Mouse (Mus musculus): ENCODE measurements around the gene Lenep. TPM values are rescaled to one million over a fixed set of nuclear protein-coding genes. Genes with fewer than 3 reads are reported as not detected.

Lenep gene
- polyA plus RNA-seq, 2 experiments = 2.4 TPM; not detected in 1

DNA sequence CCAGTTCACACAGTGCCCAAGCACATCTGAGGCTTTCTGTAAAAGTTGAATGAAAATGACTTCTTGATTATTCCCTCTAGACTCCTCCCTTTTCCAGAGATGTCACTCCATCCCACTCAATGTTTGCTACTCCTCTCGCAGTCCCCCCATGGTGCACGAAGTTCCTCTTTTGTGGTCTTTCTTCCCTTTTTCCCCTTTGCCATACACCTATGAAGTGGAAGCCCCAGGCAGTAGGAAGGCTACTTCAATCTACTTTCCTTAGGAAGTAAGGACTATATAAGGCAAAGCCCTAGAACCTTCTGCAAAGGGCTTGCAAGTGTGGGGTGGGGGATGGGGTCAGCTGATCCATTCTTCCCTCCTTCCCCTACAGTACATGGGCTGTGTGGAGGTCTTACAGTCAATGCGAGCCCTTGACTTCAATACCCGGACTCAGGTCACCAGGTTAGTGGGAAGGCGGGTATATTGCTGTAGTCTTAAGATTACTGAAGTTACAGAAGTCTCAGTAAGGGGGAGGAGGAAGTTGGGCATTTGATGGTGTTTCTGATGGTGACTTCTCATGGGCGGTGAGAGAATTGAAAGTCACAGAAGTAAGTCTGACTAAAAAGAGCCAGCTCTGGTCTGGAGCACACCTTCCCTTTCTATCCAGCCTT, 20.1 kb upstream of the Lenep start:
- WGBS = 75% methylated on average over 6 of the region's 6 CpGs
- Histone ChIP-seq H3K4me2 (replicated peaks; ENCODE audit: low read depth, low read length, severe bottlenecking) (peak overlapping the region; percentile 66), H3K4me1 (ENCODE audit: control insufficient read depth, insufficient read depth, low read length) (peaks cover 27% of the 10 kb centered on the region), H3K27ac (replicated peaks; ENCODE audit: low read depth, low read length) (peak overlapping the region; percentile 80), H3K9ac (ENCODE audit: low read depth, low read length, severe bottlenecking) (peak overlapping the region; percentile 65; the same call in 1 of the 2 replicates), H3K4me3 (replicated peaks; ENCODE audit: low read length) (peak overlapping the region; percentile 61), H3K27me3 (ENCODE audit: control insufficient read depth, insufficient read depth, low read length) (no peaks in the 10 kb centered on the region), H3K9me3 (ENCODE audit: control insufficient read depth, low read length) (no peaks in the 10 kb centered on the region), H3K36me3 (ENCODE audit: control insufficient read depth, insufficient read depth, low read length) (peaks cover 47% of the 10 kb centered on the region)
- no peak for DNase-seq (ENCODE audit: low spot score)
- no peak for TF ChIP-seq POLR2A (IDR thresholded peaks at IDR 0.05; ENCODE audit: borderline replicate concordance, extremely low read depth, insufficient read depth, insufficient read length)
- ATAC-seq (ENCODE audit: low FRiP score, low read depth) = no peak

DNA sequence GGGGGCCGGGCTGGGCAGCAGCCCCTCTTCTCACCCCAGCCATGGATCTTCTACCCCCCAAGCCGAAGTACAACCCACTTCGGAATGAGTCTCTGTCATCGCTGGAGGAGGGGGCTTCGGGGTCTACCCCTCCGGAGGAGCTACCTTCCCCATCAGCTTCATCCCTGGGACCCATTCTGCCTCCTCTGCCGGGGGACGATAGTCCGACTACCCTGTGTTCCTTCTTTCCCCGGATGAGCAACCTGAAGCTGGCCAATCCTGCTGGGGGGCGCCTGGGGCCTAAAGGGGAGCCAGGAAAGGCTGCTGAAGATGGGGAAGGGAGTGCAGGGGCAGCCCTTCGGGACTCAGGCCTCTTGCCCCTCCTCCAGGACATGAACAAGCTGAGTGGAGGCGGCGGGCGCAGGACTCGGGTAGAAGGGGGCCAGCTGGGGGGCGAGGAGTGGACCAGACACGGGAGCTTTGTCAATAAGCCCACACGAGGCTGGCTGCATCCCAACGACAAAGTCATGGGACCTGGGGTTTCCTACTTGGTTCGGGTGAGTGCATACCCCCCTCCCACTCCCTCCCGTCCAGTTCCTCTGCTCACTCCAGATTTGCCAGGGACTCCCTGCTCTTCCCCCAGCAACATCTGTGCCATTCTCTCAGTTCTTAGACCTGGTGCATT, 19.3 kb upstream of the Lenep start:
- Histone ChIP-seq H3K4me3 (replicated peaks; ENCODE audit: low read length) (peak overlapping the region; percentile 61), H3K27me3 (ENCODE audit: control insufficient read depth, insufficient read depth, low read length) (no peaks in the 10 kb centered on the region), H3K36me3 (ENCODE audit: control insufficient read depth, insufficient read depth, low read length) (peaks cover 40% of the 10 kb centered on the region), H3K9me3 (ENCODE audit: control insufficient read depth, low read length) (no peaks in the 10 kb centered on the region), H3K27ac (replicated peaks; ENCODE audit: low read depth, low read length) (peak overlapping the region; percentile 80), H3K4me1 (ENCODE audit: control insufficient read depth, insufficient read depth, low read length) (peaks cover 28% of the 10 kb centered on the region), H3K9ac (ENCODE audit: low read depth, low read length, severe bottlenecking) (peak overlapping the region; percentile 65), H3K4me2 (replicated peaks; ENCODE audit: low read depth, low read length, severe bottlenecking) (peak overlapping the region; percentile 66)
- no peak for TF ChIP-seq POLR2A (IDR thresholded peaks at IDR 0.05; ENCODE audit: borderline replicate concordance, extremely low read depth, insufficient read depth, insufficient read length)
- WGBS = 5% methylated on average over 21 of the region's 22 CpGs
- DNase-seq (ENCODE audit: low spot score) = peak; percentile 60
- ATAC-seq (ENCODE audit: low FRiP score, low read depth) = no peak

DNA sequence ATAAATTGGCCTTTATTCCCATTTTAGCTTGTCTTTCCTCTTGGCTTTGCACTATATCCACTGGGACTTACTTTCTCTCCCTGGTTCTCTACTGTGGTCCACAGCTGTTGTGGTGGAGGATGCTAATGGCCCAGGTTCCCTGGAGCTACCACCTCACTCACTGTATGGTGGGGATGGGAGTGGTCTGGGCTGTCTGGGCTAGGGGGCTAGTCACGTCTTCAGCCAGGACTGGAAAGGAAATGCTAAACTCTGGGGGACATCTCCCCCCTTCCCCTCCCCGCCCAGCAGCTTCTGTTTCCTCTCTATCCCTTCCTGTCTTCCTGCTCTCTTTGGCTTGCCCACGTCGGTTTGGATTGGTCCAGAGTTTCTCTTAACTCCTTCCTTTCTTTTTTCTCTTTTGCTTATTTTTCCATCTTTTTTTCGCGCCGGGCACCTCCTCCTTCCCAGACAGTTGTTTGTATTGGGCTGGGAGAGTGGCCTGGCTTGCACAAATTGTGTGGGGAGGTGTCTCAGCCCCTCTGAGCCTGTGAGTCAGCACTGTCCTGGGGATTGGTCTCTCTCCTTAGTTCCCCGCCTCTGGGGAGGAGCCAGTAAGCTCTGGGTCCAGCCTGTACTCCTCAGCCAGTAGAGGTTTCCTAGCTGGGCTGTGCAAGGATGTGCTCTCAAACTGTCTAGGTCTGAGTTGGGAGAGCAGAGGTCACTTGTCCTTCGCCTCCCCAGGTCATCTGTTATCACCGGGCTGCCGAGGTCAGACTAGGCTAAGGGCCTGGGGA, 18.6 kb upstream of the Lenep start:
- H3K9me3 ChIP-seq (ENCODE audit: control insufficient read depth, low read length) = no peaks in the 10 kb centered on the region
- H3K27ac ChIP-seq (replicated peaks; ENCODE audit: low read depth, low read length) = peak overlapping the region; percentile 80
- 2% methylated on average over 11 of the region's 11 CpGs for WGBS
- H3K9ac ChIP-seq (ENCODE audit: low read depth, low read length, severe bottlenecking) = peak overlapping the region; percentile 65
- DNase-seq (ENCODE audit: low spot score) = peak; percentile 86
- H3K36me3 ChIP-seq (ENCODE audit: control insufficient read depth, insufficient read depth, low read length) = peaks cover 36% of the 10 kb centered on the region
- peaks cover 31% of the 10 kb centered on the region for H3K4me1 ChIP-seq (ENCODE audit: control insufficient read depth, insufficient read depth, low read length)
- no peak for TF ChIP-seq POLR2A (IDR thresholded peaks at IDR 0.05; ENCODE audit: borderline replicate concordance, extremely low read depth, insufficient read depth, insufficient read length)
- H3K4me2 ChIP-seq (replicated peaks; ENCODE audit: low read depth, low read length, severe bottlenecking) = peak overlapping the region; percentile 66
- H3K27me3 ChIP-seq (ENCODE audit: control insufficient read depth, insufficient read depth, low read length) = no peaks in the 10 kb centered on the region
- ATAC-seq (ENCODE audit: low FRiP score, low read depth) = peak; percentile 32
- peak overlapping the region; percentile 61 for H3K4me3 ChIP-seq (replicated peaks; ENCODE audit: low read length)

DNA sequence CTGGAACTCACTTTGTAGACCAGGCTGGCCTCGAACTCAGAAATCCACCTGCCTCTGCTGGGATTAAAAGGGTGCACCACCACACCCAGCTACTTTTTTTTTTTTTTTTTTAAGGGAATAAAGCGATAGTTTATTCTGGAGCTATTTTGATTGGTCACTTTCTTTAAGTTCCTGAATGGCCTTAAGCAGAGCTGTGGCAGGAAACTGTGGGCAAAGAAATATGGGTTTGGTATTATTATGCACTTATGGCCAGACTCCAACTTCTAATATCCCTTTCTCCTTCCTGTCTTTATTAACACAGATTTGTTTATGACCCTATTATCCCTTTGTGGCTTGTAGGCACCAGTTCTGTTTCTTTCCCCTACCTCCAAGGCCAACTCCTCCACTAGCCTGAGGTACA, 17.8 kb upstream of the Lenep start:
- no peak for TF ChIP-seq POLR2A (IDR thresholded peaks at IDR 0.05; ENCODE audit: borderline replicate concordance, extremely low read depth, insufficient read depth, insufficient read length)
- Histone ChIP-seq H3K4me2 (replicated peaks; ENCODE audit: low read depth, low read length, severe bottlenecking) (peak overlapping the region; percentile 66), H3K4me1 (ENCODE audit: control insufficient read depth, insufficient read depth, low read length) (peaks cover 31% of the 10 kb centered on the region), H3K27me3 (ENCODE audit: control insufficient read depth, insufficient read depth, low read length) (no peaks in the 10 kb centered on the region), H3K9ac (ENCODE audit: low read depth, low read length, severe bottlenecking) (peak overlapping the region; percentile 32; the same call in 1 of the 2 replicates), H3K27ac (replicated peaks; ENCODE audit: low read depth, low read length) (peak overlapping the region; percentile 80), H3K9me3 (ENCODE audit: control insufficient read depth, low read length) (no peaks in the 10 kb centered on the region), H3K36me3 (ENCODE audit: control insufficient read depth, insufficient read depth, low read length) (peaks cover 37% of the 10 kb centered on the region), H3K4me3 (replicated peaks; ENCODE audit: low read length) (peak overlapping the region; percentile 61)
- no peak for DNase-seq (ENCODE audit: low spot score)
- WGBS = 45% methylated on average over 2 of the region's 2 CpGs
- no peak for ATAC-seq (ENCODE audit: low FRiP score, low read depth)

DNA sequence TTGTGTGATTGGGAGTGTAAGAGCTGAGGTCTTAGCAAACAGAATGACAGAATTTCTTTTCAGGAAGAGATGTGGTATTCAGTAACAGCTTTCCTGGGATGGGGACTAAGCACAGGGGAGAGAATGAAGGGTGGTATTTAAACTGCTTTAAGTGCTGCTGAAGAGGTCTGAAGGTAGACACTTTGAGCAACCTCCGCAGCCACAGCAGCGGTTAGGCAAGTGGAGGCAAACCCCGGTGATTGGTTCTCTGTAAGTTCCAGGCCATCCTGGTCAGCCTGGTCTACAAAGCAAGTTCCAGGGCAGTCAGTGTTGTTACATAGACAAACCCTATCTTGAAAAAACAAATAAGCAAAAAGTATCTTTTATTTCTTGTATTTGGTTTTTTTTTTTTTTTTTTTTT, 17.4 kb upstream of the Lenep start:
- Histone ChIP-seq H3K4me1 (ENCODE audit: control insufficient read depth, insufficient read depth, low read length) (peaks cover 31% of the 10 kb centered on the region), H3K36me3 (ENCODE audit: control insufficient read depth, insufficient read depth, low read length) (peaks cover 37% of the 10 kb centered on the region), H3K4me3 (replicated peaks; ENCODE audit: low read length) (peak overlapping the region; percentile 61), H3K27ac (replicated peaks; ENCODE audit: low read depth, low read length) (peak overlapping the region; percentile 90), H3K9me3 (ENCODE audit: control insufficient read depth, low read length) (no peaks in the 10 kb centered on the region), H3K4me2 (replicated peaks; ENCODE audit: low read depth, low read length, severe bottlenecking) (peak overlapping the region; percentile 66), H3K27me3 (ENCODE audit: control insufficient read depth, insufficient read depth, low read length) (no peaks in the 10 kb centered on the region), H3K9ac (ENCODE audit: low read depth, low read length, severe bottlenecking) (peak overlapping the region; percentile 51)
- WGBS = 10% methylated on average over 3 of the region's 3 CpGs
- no peak for TF ChIP-seq POLR2A (IDR thresholded peaks at IDR 0.05; ENCODE audit: borderline replicate concordance, extremely low read depth, insufficient read depth, insufficient read length)
- ATAC-seq (ENCODE audit: low FRiP score, low read depth) (no peak), DNase-seq (ENCODE audit: low spot score) (no peak)

Data from limb, embryonic 14.5 days (tissue).